Mouse (Mus musculus) cerebellum, adult 11 months (tissue): ENCODE data around the gene Olfr782.
"Not testable (repeated sequence)": the region's sequence is repeated elsewhere in the genome, so short reads cannot be mapped to it uniquely, and the experiment has no call there.

Experiments used
- DNase-seq: peaks from one replicate; pipeline ENCODE4 v3.0.0; 2022

Gene Olfr782

DNA sequence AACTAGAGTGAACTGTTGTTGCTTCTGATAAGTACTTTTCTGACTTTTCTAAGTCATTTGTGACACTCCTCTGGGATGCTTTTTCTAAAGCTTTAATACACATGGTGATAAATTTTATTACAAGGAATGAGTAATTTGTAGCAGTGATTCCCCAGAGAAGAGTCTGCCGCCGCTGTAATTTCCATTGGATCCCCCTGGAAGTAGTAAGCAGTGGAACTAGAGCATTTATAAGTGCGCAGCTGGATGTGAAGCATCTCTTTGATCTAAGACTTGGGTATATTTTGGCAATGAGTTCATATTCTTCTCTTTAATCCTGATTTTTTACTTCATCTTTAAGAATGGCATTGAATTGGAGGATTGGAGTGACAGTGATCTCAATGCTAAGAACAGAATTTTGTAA, at the start of gene Olfr782:
Gene Olfr782 (plus strand): TSS at position 301 of the 400 bp plus-strand sequence.
- DNase-seq: no peak

DNA sequence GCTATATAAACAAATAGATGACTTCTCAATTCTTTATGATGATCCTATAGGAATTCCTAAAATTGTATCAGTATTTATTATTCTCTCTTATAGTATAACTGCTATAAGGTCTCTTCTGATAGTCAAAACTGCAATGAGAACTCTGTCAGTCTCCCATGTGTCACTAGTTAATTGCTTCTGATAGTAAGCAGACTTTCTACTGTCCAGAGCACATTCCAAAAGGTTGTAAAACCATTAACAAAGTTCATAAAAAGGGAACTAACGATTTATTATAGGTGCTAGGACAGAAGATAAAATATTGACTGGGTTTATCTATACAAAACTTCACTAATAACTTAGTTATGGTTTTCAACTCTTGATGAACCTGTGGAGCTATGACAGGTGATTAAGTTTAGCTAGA, 35.7 kb upstream of the Olfr782 start:
- DNase-seq: not testable (repeated sequence)

DNA sequence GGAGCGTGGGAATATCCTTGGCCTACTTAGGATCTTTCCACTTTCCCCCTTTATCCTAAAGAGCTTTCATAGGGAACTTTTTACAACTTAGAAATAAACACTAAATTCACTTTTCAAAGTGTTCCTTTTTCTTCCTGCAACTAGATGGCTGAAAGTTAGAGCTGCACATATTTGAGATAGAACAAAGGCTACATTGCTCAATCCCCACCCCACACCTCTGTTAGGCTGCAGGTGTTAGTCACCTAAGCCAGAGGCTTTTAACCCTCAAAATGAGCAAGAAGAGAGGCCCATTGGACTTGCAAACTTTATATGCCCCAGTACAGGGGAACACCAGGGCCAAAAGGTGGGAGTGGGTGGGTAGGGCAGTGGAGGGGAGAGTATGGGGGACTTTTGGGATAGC, 35.1 kb upstream of the Olfr782 start:
- not testable (repeated sequence) for DNase-seq

DNA sequence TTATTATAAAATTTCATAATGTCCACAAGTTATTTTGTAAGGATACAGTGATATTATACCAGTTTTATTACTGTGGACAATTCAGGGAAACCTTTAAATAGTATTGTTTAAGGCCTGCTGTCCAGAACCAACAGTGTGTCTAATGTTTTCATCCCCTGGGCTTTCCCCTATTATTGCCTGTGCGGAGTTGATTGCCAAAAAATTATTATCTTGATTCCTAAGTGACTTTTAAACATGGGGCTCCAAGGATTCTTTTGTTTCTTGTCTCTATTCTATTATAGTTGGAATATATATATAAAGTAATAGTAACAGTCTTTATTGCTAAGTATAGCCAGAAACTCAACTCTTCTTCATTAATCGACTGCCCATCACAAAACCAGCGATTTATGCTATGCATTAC, 30.8 kb upstream of the Olfr782 start, which contains the start of gene Olfr780:
Gene Olfr780 (plus strand): TSS at position 301 of the 400 bp plus-strand sequence.
- DNase-seq: no peak

DNA sequence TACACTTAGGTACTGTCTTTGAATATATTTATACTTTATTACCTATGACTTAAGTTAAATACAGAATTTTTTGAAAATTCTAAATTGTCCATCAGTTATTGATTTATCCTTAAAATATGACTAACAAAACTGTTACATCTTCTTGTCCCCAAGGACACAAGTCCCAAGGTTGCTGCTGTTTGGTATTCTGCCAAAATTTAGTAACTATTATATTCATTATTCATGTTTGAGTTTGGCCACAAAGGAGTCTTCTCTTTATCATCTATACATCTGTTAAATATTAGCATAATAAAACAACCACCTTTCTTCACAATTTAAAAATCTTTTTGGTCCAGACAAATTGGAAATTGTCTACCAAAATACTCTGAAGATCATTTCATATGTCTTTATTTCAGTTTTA, 20.1 kb upstream of the Olfr782 start, which contains the start of gene Olfr781:
Gene Olfr781 (plus strand): TSS at position 301 of the 400 bp plus-strand sequence.
- DNase-seq: no peak

DNA sequence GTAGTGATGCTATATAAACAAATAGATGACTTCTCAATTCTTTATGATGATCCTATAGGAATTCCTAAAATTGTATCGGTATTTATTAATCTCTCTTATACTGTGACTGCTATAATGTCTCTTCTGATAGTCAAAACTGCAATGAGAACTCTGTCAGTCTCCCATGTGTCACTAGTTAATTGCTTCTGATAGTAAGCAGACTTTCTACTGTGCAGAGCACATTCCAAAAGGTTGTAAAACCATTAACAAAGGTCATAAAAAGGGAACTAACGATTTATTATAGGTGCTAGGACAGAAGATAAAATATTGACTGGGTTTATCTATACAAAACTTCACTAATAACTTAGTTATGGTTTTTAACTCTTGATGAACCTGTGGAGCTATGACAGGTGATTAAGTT, 3.8 kb downstream of the Olfr782 start:
- not testable (repeated sequence) for DNase-seq

DNA sequence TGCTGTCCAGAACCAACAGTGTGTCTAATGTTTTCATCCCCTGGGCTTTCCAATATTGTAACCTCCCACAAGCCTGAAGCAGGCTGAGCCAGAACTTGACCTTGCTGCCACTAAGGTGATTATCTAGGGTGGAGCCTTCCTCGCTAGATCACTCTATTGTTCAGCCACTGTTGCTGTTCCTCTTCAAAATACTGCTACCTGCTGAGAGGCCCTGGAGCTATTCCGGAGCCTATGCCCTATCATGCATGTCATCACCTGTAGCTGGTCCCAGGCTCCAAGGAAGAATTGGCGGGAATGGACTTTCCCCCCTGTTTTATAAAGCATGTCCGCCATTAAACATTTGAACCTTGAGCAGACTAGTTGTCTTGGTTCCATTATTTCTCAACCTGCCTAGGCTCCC, 7.8 kb downstream of the Olfr782 start:
- not testable (repeated sequence) for DNase-seq

DNA sequence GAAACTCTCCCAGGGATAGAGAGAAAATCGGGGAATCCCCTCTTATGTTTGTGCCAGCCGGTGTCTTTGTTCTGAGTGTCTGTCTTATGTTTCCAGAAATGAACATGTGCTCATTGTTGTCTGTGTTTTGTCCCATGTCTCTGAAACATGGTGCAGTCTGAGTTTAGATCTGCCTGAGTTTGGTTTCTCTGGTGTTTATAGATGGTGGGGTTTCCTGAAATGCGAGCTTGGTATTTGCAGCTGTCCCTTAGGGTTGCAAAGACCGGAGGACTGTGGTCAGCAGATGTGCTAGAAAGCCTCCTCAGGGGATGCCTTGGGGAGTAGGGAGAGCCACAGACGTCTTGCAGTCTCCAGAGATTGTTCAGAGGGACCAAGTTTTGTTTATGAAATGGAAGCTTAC, 8.7 kb downstream of the Olfr782 start:
- no peak for DNase-seq

DNA sequence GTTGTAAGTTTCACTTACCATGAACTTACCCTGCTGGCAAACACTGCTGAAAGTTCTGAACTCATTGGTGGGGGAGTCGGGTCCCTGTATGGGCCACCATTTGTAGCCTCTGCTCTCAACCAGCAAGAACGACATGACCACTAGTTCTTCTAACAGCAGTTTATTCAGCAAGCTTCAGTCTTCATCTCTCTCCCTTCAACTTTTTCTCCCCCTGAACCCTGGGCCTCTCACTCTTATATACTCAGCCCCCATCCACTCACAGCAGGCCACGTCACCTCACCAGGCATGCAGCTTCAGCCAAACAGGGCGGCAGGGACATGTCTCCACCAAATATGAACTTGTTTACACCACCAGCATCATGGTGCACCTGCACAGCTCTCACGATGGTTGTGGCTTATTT, 25.4 kb downstream of the Olfr782 start:
- DNase-seq: not testable (repeated sequence)

DNA sequence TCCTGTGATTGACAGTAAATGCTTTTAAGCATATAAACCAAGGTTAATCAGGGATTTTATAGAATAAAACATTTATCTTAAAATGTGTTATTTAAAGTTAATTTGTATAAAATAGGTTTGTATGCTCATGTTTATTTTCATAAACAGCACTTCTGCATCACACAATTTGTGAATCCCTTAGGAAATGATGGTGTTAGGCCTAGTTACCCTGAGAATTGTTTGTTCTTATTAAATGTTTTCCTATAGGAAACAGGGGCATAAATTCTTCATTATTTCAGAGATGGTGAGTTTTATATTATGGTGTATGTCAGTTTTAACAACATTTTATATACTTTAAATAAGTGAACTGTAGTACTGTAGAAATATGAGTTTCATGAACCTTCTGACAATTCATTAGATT, 35.1 kb downstream of the Olfr782 start, which contains the start of gene Olfr784:
Gene Olfr784 (plus strand): TSS at position 301 of the 400 bp plus-strand sequence.
- DNase-seq: no peak

DNA sequence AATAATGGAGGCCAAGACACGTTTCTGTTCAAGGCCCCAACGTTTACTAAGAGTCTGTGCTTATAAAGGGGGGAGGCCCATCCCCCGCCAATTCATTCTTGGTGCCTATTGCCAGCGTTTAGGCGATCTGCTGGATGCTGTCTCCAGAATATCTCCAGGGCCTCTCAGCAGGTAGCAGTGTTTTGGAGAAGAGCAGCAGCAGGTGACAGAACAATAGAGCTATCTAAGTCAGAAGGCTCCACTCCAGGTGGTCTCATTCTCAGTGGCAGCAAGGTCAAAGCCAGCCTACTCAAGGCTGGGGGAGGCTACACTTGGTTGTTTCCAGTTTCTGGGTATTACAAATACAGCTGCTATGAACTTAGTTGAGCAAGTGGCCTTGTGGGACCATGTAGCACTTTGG, 52.2 kb downstream of the Olfr782 start:
- DNase-seq: no peak
